Mouse (Mus musculus): ENCODE measurements around the gene Arhgef9.

Gene Arhgef9

DNA sequence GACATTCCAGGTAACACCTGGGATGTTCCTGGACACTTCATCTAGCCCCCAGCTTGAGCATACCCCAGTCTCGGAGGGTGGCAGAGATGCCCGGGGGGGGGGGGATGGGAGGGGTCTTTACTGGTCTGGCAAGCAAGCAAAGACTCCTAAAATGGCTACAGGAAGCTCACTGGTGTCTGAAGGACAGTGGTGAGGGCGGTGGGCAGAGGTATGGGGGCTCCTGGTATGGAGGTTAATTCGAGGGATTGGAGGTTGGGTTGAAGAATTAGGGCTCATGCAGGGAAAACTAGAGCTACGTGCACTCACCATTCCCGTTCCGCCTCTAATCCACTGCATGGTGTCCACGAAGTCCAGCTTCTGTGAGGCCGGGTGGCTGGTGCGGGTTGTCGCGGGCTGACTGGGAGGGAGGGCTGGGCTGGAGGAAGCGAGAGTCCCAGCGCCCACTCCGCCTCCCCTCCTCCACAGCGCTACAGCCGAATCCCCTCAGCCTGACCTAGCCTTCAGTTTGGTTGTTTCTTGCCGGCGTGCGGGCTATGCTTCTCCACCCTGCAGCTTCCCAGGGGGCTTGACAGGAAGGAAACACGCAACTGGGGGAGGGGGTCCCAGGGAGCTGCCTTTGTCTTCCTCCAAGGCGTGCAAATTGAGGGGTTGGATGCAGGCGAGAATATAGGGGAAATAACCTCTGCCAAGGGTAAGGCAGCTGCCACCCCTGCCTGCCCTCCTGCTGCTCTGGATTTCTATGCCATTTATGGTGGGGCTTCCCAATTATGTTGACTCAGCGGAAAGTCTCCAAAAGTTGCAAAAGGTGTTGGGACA is at the start of gene Arhgef9:
Gene Arhgef9, minus strand, starts transcription at position 753 of the 816 bp plus-strand sequence.
- in situ Hi-C loops (cut with MboI; ENCODE audit: unreplicated experiment in 2 of 2), result loop anchor here in 1 of 2 experiments (25.0 kb wide), 1 partner anchor 241 kb away; the partner anchor contains the start of gene Amer1

DNA sequence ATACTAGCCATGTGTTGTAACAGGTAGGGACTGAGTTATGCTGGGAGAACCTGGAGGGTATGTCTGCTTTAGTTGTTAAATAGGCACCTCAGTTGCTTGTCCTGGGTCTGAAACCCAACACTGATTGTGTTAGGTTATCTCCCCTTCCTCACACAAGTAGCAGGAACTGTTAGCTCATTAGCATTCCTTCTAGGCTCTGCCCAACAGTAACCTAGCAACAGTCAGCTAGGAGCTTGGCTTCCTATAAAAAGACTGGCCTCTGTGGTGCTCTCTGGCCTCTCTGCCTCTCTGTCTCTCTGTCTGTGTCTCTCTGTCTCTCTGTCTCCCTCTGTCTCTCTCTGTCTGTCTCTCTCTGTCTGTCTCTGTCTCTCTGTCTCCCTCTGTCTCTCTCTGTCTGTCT is 42.2 kb upstream of the Arhgef9 start:
- in situ Hi-C loops (cut with MboI; ENCODE audit: unreplicated experiment in 2 of 2), result no loop called here

DNA sequence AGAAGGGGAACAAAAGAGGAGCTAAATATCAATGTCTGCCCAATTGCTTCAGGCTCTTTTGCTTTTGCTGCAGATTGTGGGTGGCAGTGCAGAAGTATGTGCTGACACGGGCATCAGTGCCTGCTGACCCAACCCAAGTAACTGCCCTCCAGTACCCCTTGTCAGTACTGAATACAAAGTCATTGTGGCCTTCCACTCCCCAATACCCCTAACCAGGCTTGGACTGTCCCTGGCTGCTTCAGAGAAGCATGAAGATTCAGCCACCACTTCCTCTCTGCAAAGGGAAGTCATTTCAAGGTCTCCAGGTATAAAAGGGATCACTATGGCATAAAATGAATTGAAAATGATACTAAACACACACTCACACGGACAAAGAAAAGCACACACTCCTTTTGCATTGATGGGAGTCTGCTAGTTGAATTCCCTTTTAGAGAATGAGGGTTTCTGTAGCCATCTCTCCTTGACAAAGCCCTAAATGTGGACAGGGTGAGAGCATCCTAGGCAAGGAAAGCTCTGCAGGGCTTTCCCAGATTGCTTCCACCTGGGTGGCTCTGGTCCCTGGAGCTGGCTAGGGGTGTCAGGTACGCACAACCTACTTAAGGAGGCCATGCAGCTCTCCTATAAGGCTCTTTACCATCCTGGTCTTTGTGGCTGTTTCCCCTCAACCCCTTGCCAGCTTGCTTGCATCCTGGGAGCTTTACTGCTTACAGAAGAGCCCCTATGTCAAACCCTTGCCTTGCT is 1.1 kb downstream of the Arhgef9 start:
- in situ Hi-C loops (cut with MboI; ENCODE audit: unreplicated experiment in 2 of 2), result loop anchor here in 1 of 2 experiments (25.0 kb wide), 1 partner anchor 242 kb away; the partner anchor contains the start of gene Amer1

DNA sequence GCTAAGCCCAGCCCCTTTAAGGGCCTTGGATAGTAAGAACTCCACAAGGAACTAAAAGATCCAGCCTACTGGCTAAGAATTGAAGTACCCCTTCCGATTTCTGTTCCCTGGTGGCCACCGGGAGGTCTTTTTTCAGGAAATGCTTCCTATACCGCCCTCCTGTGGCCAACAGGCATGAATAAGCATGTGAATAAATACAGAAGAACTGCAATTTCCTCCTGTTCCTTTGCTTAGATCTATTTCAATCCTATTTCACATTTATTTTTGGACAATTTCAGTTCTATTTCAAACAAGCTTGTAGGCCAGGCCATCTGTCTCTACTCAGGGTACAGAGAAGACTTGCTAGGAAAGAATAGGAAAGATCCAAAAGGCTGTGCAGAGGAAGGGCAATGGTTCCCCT is 20.7 kb downstream of the Arhgef9 start:
- in situ Hi-C loops (cut with MboI; ENCODE audit: unreplicated experiment in 2 of 2), result loop anchor here in 1 of 2 experiments (25.0 kb wide), 1 partner anchor 261 kb away; the partner anchor contains the start of gene Amer1

DNA sequence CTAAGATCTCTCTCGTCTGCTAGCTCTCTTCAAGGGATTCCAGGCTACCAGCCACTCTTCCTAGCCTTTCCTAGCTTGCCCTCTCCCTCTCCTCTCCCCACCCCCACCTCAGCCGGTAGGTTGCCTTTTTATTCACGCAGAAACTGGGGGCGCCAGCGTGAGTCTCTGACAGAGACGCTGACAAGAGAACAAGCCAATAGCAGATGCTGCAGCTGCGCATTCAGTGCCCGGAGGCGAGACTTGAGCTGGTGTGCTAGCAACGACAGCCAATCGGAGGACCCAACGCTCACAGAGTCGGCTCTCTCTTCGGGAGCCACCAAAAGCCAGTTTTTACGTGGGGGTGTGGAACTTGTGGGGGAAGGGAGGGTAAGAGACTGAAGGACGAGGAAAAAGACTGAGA is 30.3 kb downstream of the Arhgef9 start:
- in situ Hi-C loops (cut with MboI; ENCODE audit: unreplicated experiment in 2 of 2), result no loop called here

DNA sequence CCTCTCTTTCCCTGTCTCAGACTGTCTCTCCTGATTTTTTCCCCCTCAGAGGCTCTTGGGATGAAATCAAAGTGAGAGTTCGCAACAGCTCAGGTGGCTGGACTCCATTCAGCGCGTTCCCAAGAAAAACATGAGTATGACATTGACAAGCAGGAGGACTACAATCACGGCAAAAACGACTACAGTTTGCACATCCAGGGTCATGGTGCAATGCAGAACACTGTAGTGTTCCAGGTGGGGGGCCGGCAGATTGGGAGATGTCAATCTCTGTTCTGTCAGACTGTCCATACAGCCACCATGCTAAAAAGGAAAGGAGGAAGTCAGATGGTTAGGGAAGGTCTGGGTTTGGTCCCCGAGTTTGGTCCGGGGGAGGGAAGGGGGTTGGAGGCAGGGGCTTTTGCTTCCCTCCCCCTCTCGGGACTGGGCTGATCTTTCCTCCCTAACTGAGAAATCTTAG is 31.0 kb downstream of the Arhgef9 start:
- in situ Hi-C loops (cut with MboI; ENCODE audit: unreplicated experiment in 2 of 2), result no loop called here

DNA sequence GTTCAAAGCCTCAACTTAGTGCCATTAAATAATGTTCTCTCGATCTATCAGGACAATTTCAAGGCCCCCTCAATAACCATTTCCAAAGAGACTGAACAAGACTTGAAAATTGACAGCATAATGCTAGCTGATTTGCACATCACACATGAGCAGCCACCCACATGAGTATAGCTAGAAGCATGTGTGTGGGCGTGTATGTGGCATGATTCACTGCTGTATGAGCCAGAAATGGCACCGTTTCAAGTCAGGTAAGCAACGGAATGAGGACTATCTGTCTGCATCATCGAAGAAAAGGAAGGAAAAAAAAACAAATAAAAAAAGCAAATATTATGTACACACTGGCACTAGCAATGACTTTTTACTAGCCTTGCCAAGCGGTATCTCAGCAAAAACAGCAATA is 32.5 kb downstream of the Arhgef9 start:
- in situ Hi-C loops (cut with MboI; ENCODE audit: unreplicated experiment in 2 of 2), result no loop called here

DNA sequence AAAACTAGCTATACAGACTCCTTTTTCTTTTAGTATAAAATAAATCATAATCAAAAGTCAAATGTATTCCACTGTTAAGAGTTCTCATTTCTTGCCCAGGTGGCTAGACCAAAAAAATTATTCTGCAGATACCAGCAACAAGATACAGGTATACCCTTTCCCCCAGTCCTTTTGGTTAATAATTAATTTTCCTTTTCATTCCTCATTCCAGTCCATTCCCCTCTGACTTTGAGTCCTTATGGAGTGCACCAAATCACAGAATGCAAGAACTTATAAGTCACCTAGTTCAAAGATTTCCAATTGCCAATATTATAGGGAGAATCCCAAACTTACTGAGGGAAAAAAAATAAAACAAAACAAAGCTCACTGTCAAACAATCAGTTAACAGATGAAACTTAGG is 33.2 kb downstream of the Arhgef9 start:
- in situ Hi-C loops (cut with MboI; ENCODE audit: unreplicated experiment in 2 of 2), result no loop called here

DNA sequence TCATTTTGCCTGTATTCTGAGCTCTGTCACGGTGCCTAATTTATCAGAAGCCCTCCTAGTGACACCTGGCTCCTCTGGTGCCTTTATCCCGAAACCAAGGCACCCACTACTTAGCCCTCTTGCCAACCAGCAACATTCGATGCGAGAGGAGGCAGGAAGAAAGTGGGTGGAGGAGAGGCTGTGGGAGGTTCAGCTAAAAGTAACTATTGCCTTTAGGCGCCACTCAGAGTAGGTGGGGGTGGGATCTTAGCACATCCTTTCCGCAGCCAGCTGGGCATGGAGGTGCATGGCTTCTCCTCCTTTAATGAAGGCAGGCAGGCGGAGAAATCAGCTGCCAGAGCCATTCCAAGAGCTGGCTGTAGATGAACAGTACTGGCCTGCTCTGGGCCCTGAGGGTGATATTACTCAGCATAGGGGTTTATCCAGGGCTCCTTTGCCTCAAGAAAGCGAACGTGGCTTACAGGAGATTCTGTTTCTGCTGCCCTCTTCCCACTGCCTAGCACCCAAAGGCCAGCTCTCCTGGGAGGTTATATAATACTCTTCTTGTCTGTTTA is 39.7 kb downstream of the Arhgef9 start:
- in situ Hi-C loops (cut with MboI; ENCODE audit: unreplicated experiment in 2 of 2), result no loop called here

DNA sequence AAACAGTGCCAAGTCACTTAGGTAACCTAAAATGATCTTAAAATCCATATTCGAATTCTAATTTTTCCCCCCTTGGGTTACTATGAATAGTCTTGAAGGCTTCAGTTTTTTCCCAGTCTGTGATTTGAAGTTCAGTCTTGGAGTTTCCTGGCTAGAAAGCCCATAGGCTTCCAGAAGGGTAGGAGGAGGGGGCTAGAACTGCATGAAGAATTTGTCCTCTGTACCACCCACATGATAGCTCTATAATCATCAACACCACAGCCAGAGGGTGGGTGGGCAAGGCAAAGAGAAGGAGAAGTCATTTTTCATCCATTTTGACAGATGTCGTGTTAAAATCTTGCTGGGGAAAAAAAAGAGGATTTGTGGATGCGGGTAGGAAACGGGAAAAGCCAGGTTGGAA is 58.0 kb downstream of the Arhgef9 start:
- in situ Hi-C loops (cut with MboI; ENCODE audit: unreplicated experiment in 2 of 2), result no loop called here

DNA sequence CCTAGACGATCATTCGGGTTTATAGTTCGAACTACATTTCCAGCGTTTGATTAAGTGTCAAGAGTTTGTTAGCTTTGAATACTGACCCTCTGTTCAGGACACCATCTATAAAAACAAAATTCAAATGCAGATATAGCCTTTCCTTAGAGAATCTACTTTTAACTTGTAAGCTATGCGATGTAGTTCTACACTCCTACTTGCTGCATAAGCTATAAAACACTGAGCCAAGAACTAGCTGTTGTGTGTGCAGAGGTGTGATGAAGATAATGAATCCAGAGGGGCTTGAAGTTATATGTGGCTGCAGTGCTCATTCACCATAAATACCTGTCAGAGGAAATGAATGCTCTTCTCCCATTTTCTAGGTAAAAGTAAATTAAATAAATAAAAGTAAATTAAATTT is 63.2 kb downstream of the Arhgef9 start:
- in situ Hi-C loops (cut with MboI; ENCODE audit: unreplicated experiment in 2 of 2), result no loop called here

DNA sequence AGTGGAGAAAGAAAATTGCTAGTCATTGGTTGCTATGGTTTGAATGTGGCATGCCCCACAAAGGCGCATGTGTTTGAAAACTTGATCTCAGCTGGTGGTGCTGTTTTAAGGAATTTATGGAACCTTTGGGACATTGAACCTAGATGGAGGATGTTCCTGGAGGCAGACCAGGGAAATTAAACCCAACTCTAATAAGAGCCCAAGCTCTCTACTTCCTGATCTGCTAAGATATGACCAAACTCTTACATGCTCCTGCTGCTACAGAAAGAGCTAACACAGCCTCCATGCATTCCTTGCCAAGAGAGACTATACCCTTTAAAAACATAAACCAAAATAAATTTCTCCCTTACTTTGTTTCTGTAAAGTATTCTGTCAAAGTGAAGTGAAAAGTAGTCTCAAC is 63.7 kb downstream of the Arhgef9 start:
- in situ Hi-C loops (cut with MboI; ENCODE audit: unreplicated experiment in 2 of 2), result no loop called here

DNA sequence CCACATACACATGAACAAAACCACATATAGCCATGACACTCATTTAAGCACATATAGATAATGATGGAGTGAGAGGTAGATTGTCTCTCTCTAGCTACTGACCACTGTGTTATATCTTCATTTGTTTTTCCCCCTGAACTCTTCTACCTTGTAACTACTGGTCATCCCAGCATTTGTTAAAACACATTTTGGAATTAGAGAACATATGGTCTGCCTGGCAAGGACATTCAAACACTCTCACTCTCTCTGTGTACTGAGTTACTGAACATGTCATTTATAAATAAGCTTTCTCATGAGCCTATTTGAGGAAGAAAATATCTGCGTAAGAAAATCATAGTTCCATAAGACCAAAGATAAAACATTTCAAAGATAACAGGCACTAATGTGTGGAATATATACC is 64.9 kb downstream of the Arhgef9 start:
- in situ Hi-C loops (cut with MboI; ENCODE audit: unreplicated experiment in 2 of 2), result no loop called here

DNA sequence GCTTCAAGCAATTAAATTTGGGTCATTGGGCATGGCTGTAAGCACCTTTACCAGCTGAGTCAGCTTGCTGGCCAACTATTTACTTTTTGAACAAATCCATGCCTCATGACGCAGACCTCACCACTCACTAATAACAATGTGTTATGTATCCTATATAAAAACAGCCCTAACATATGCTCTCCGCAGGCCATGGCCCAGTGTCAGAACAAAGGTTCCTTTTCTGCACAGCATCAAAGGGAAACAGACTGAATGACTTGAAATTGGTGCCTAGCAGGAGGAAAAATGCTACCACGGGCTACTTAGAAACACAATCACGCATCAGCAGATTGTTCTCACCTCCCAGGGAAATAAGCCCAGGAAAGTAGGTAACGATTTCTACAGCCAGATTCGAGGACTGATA is 73.2 kb downstream of the Arhgef9 start:
- in situ Hi-C loops (cut with MboI; ENCODE audit: unreplicated experiment in 2 of 2), result no loop called here

DNA sequence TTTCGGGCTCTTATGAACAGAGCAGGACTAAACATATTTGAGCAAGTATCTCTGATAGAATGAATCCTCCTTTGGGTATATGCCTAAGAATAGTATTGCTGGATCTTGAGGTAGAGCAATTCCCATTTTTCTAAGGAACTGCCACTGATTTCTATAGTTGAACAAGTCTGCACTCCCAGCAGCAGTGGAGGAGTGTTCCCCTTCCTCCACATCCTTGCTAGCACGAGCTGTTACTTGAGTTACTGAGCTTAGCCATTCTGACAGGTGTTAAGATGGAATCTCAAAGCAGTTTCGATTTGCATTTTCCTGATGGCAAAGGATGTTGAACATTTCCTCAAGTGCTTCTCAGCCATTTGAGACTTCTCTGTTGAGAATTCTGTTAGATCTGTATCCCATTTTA is 92.3 kb downstream of the Arhgef9 start:
- in situ Hi-C loops (cut with MboI; ENCODE audit: unreplicated experiment in 2 of 2), result no loop called here

DNA sequence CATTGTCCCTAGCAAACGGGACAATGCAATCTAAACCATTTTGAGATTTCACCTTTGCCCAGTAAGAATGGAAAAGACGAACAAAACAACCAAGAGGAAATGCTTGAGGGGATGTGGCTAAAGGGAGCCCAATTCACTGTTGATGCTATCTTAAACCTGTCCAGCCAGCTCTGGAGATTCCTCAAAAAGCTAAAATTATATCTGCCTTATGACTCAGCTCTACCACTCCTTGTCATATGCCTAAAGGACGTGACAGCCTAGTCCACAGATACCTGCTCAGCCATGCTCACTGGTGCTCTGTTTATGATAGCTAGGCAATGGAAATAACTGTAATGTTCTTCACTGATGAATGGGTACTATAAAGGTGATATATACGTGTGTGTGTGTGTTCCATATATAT is 109.0 kb downstream of the Arhgef9 start:
- in situ Hi-C loops (cut with MboI; ENCODE audit: unreplicated experiment in 2 of 2), result no loop called here

DNA sequence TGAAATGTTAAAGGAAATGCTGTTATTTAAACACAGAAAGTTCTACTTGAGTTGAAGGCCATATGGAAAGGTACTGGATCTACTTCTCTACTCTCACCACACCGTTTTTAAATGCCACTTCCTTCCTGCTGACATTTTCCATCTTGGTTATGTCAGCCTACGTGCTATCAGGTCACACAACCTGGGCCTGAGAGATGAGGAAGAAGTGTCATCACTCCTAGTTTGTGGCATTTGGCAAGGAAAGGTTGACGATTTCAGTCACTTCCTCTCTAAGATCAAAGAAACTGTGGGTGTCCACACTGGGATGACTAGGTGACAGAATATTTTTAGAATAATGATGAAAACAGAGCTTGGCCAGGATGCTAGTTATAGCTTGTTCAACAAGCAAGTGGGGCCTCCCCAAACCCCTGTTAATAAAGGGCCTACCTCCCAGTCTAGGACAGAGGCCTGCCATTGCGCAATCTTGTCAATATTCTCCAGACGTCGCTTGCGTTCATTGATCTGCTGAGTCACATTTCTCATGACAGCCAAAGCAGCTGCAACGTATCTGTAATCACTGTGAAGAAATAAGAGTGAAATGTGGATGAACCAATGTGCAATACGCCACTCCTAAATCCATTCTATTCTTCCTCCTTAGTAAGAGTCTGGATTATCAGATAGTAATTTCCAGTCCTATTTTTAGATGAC is 119.5 kb downstream of the Arhgef9 start:
- in situ Hi-C loops (cut with MboI; ENCODE audit: unreplicated experiment in 2 of 2), result no loop called here

DNA sequence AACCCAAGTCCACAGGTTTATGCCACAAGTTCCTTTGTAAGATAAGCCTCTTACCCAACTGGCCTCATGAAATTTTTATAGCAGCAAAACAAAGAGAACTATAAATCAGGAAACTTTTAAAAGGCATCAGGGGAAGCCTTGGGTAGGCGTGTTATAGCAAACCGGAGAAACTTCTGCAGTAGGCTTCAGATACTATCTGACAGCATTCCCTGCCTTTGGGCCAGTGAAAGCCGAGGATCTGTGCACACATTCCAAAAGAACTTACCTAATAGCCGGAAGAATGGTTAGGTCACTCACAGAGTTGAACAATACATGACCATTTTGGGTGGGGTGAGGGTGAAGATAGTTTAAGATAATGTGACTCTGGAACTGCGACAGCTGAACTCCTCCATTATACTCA is 168.7 kb downstream of the Arhgef9 start:
- in situ Hi-C loops (cut with MboI; ENCODE audit: unreplicated experiment in 2 of 2), result no loop called here

DNA sequence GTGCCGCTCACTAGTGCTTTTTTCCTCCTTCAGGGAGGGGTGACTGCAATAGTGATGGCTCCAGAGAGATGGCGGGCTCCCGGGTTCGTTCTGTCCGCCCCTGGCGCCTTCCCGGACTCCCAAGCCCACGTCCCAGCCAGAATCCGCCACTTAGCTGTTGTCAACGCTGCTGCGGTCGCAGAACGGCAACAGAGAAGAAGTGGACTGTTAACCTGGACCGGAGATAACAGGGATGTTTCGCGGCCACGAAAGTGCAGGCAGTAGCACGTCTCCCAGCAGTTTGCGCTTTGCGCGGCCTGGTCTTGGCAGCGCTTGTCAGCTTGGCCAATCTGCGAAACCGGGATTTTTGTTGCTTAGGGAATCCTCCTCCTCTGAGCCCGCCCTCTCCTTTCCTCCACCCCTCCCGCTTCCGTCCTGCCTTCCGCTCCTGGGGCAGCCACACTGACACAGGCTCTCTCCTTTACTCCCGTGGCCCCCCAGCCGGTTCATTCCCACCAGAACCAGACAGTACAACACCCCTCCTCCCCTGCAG is 170.2 kb downstream of the Arhgef9 start, which contains the start of gene Spin4:
Gene Spin4, minus strand, starts transcription at position 322 of the 532 bp plus-strand sequence.
- in situ Hi-C loops (cut with MboI; ENCODE audit: unreplicated experiment in 2 of 2), result no loop called here

DNA sequence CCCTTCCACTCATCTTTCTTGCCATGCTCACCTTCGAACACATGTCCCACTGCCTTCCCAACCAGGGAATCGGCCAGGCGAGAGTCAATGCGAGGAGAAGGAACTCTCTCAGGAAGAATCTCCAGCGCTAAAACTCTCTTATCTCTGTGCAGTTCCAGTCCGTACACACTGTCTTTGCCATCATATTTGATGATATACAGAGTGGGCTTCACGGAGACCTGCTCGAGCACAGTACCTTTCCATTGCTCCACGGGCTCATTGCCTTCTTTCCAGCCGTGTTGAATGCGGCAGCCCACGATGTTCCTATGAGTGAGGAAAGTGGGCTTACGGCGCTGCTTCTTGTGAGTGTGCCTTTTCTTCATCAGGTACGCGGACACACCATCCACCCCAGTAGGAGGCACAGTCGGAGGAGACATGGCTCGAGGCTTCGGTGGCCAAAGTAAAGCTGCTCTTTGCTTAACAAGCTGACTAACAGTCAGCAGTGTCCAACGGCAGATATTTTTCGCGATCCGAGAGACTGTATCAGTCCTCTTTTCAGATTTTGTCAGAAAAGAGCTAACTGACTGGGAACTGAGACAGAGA is 170.8 kb downstream of the Arhgef9 start:
- in situ Hi-C loops (cut with MboI; ENCODE audit: unreplicated experiment in 2 of 2), result no loop called here

Data from v-Abl transformed pro-B cells (cell line).